Mouse (Mus musculus) midbrain, embryonic 11.5 days (tissue): ENCODE results near the gene Zkscan5. TPM values are rescaled to one million over a fixed set of nuclear protein-coding genes. Genes with fewer than 3 reads are reported as not detected.
"Not testable (repeated sequence)": the region's sequence is repeated elsewhere in the genome, so short reads cannot be mapped to it uniquely, and the experiment has no call there.

ENCODE experiments used
- ATAC-seq: fragments of 200-750 bp; cut with Nextera tagmentation; 2 replicates; pipeline ENCODE4 v1.8.0; 2017; ENCODE audit warnings: moderate TSS enrichment, moderate library complexity; ENCODE audit not compliant: low FRiP score
- DNase-seq: peaks from one replicate; pipeline ENCODE4 v3.0.0; 2015; ENCODE audit warnings: low spot score; ENCODE audit errors: missing footprints
- H3K27ac ChIP-seq: fragments of 300-500 bp; sonication (generic); 2 replicates; pipeline ENCODE4 v1.5.1; 2014; ENCODE audit warnings: low read depth, low read length
- H3K27me3 ChIP-seq: fragments of 300-500 bp; sonication (generic); 2 replicates; pipeline ENCODE4 v1.6.1; 2014; ENCODE audit warnings: mild to moderate bottlenecking, low read length, moderate library complexity, mixed read lengths; ENCODE audit not compliant: control insufficient read depth, insufficient read depth
- H3K36me3 ChIP-seq: fragments of 300-500 bp; sonication (generic); 2 replicates; pipeline ENCODE4 v1.6.1; 2014; ENCODE audit warnings: mild to moderate bottlenecking, low read length, moderate library complexity, mixed read lengths; ENCODE audit not compliant: control insufficient read depth, insufficient read depth
- H3K4me1 ChIP-seq: fragments of 300-500 bp; sonication (generic); 2 replicates; pipeline ENCODE4 v1.6.1; 2014; ENCODE audit warnings: low read length; ENCODE audit not compliant: control insufficient read depth, insufficient read depth
- H3K4me2 ChIP-seq: fragments of 300-500 bp; sonication (generic); 2 replicates; pipeline ENCODE4 v1.6.1; 2014; ENCODE audit warnings: mild to moderate bottlenecking, moderate library complexity
- H3K4me3 ChIP-seq: fragments of 300-500 bp; sonication (generic); 2 replicates; pipeline ENCODE4 v1.5.1; 2014; ENCODE audit warnings: low read depth, low read length
- H3K9ac ChIP-seq: fragments of 300-500 bp; sonication (generic); 2 replicates; pipeline ENCODE4 v1.6.1; 2014; ENCODE audit warnings: low read length
- H3K9me3 ChIP-seq: fragments of 300-500 bp; sonication (generic); 2 replicates; pipeline ENCODE4 v1.6.1; 2016; ENCODE audit warnings: low read length; ENCODE audit not compliant: control insufficient read depth
- WGBS: fragments of 180-500 bp; shearing (Covaris S2); extraction: QIAGEN DNeasy Blood & Tissue Kit; methylation state at CpG from one replicate; pipeline ENCODE4 v1.1.7; 2014; 5-methylcytosine and 5-hydroxymethylcytosine counted together
- polyA plus RNA-seq: library from polyadenylated mRNA; unstranded; fragments of >200 nt; fragmentation: Nextera tagmentation; extraction: Ambion mirVana; gene quantifications from 2 replicates; pipeline ENCODE4 v1.2.1, GENCODE M21; 2014

Gene Zkscan5
- polyA plus RNA-seq, 1 experiment from 2014 or later = 20.6 TPM

- no peak overlapping the region for H3K9ac ChIP-seq
- no peaks in the 10 kb centered on the region for H3K27me3 ChIP-seq
- ATAC-seq (no peak), DNase-seq (no peak)
- H3K4me2 ChIP-seq = no peak overlapping the region
- WGBS = 82% methylated on average over 5 of the region's 6 CpGs
- no peak overlapping the region for H3K27ac ChIP-seq
- H3K4me1 ChIP-seq = peaks cover 9% of the 10 kb centered on the region
- H3K9me3 ChIP-seq = no peaks in the 10 kb centered on the region
- peaks cover 6% of the 10 kb centered on the region; the same call in 1 of the 2 replicates for H3K36me3 ChIP-seq
- no peak overlapping the region for H3K4me3 ChIP-seq
These were observed 3.6 kb downstream of the Zkscan5 start for GRCm38 (mm10) chr5:145207954-145208353.

GRCm38 (mm10) chr5:145208391-145208790 is 4.0 kb downstream of the Zkscan5 start:
- ATAC-seq, H3K9ac ChIP-seq, H3K4me1 ChIP-seq, DNase-seq, H3K4me2 ChIP-seq, H3K27me3 ChIP-seq, H3K36me3 ChIP-seq, H3K4me3 ChIP-seq, H3K27ac ChIP-seq, H3K9me3 ChIP-seq: not testable (repeated sequence)
- WGBS = 48% methylated on average over 11 of the region's 11 CpGs

- ATAC-seq (no peak), DNase-seq (no peak)
- H3K9ac ChIP-seq = no peak overlapping the region
- H3K36me3 ChIP-seq = peaks cover 8% of the 10 kb centered on the region; the same call in 1 of the 2 replicates
- no peak overlapping the region for H3K27ac ChIP-seq
- no peaks in the 10 kb centered on the region for H3K9me3 ChIP-seq
- no peak overlapping the region for H3K4me3 ChIP-seq
- H3K27me3 ChIP-seq = no peaks in the 10 kb centered on the region
- no peak overlapping the region for H3K4me2 ChIP-seq
- H3K4me1 ChIP-seq = no peaks in the 10 kb centered on the region
- 95% methylated on average over 4 of the region's 4 CpGs for WGBS
These were observed 7.0 kb downstream of the Zkscan5 start for GRCm38 (mm10) chr5:145211340-145211739.

DNA sequence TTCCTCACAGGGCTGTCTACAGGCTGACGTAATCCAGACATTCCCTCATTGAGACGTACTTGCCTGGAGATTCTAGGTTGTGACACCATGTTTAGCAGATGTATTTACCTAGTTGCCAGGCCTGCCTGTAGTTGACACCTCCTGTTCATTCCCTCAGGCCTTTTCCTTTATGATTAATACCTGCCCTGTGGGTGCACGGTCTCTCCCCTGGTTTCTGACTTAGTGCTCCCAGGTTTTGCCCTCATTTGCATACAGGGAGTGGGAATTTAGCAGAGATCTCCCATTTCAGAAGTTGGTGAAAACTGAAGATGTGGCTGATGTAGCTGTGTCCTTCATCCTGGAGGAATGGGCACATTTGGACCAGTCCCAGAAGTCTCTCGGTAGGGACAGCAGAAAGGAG is 7.9 kb downstream of the Zkscan5 start:
- Histone ChIP-seq H3K27me3 (no peaks in the 10 kb centered on the region), H3K4me2 (no peak overlapping the region), H3K36me3 (peaks cover 8% of the 10 kb centered on the region; the same call in 1 of the 2 replicates), H3K27ac (no peak overlapping the region), H3K4me1 (no peaks in the 10 kb centered on the region), H3K4me3 (no peak overlapping the region), H3K9me3 (no peaks in the 10 kb centered on the region), H3K9ac (no peak overlapping the region)
- 92% methylated on average over 4 of the region's 4 CpGs for WGBS
- no peak for ATAC-seq
- no peak for DNase-seq

GRCm38 (mm10) chr5:145213505-145213904 is 9.1 kb downstream of the Zkscan5 start:
- Histone ChIP-seq H3K9ac (no peak overlapping the region), H3K36me3 (peaks cover 10% of the 10 kb centered on the region), H3K4me3 (no peak overlapping the region), H3K4me2 (no peak overlapping the region), H3K27me3 (no peaks in the 10 kb centered on the region), H3K9me3 (no peaks in the 10 kb centered on the region), H3K27ac (no peak overlapping the region), H3K4me1 (no peaks in the 10 kb centered on the region)
- no peak for DNase-seq
- 92% methylated on average over 3 of the region's 3 CpGs for WGBS
- no peak for ATAC-seq

DNA sequence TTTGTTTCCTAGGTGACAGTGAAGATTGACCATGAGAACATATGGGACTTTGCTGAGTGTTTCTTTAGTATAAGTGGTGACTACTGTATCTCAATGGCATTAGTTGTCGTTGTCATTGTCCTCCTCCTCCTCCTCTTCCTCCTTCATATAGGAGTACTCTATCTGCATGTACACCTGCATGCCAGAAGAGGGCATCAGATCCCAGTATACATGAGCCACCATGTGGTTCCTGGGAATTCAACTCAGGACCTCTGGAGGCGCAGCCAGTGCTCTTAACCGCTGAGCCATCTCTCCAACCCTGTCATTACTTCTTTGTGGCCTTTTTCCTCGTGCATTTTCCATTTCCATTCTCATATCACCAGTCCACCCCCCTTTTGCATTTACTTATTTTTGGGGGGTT is 10.3 kb downstream of the Zkscan5 start:
- Histone ChIP-seq H3K4me1 (no peaks in the 10 kb centered on the region), H3K9ac (no peak overlapping the region), H3K27me3 (no peaks in the 10 kb centered on the region), H3K4me3 (no peak overlapping the region), H3K4me2 (no peak overlapping the region), H3K36me3 (peaks cover 13% of the 10 kb centered on the region), H3K9me3 (no peaks in the 10 kb centered on the region), H3K27ac (no peak overlapping the region)
- ATAC-seq (no peak), DNase-seq (no peak)
- WGBS = 66% methylated on average over 4 of the region's 4 CpGs

DNA sequence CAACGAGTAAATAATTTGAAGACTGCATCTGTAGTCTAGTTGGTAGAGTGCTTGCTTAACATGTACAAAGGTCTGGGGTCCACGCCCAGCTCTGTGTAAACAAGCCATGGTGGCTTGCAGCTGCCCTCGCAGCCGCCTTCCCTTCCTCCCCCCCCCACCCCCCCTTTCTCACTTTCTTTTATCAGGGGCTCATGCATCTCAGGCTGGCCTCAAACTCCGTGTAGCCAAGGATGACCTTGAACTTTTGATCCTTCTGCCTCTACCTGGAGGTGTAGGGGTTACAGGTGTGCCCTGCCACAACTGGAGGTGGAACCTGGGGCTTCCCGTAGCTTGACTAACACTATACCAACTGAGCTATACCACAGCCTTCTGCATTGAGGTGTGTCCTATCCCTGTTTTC is 13.4 kb downstream of the Zkscan5 start:
- H3K27ac ChIP-seq = no peak overlapping the region
- 90% methylated on average over 6 of the region's 6 CpGs for WGBS
- H3K4me1 ChIP-seq = no peaks in the 10 kb centered on the region
- no peak overlapping the region for H3K4me2 ChIP-seq
- peaks cover 16% of the 10 kb centered on the region for H3K36me3 ChIP-seq
- DNase-seq (no peak), ATAC-seq (no peak)
- no peak overlapping the region for H3K4me3 ChIP-seq
- H3K27me3 ChIP-seq = no peaks in the 10 kb centered on the region
- H3K9me3 ChIP-seq = no peaks in the 10 kb centered on the region
- H3K9ac ChIP-seq = no peak overlapping the region

DNA sequence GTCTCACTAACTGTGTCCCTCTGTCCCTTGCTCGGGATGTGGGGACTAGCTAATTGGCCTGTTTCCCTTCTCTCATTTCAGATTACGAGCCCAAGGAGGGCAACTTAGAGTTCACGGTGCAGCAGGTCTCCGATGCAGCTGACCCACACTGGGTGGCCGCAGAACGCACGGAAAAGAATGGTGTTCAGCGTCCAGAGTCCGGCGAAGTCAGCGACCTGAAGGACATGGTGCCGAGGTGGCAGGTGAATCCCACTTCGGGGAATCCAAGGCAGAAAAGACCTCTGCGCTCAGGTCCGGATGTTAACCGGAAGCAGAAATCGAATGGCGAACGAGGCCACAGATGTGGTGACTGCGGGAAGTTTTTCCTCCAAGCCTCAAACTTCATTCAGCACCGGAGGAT is 13.8 kb downstream of the Zkscan5 start:
- no peaks in the 10 kb centered on the region for H3K27me3 ChIP-seq
- H3K4me2 ChIP-seq = no peak overlapping the region
- no peaks in the 10 kb centered on the region for H3K4me1 ChIP-seq
- no peak overlapping the region for H3K27ac ChIP-seq
- 95% methylated on average over 21 of the region's 21 CpGs for WGBS
- H3K4me3 ChIP-seq = no peak overlapping the region
- peaks cover 16% of the 10 kb centered on the region for H3K36me3 ChIP-seq
- no peak overlapping the region for H3K9ac ChIP-seq
- DNase-seq (no peak), ATAC-seq (no peak)
- no peaks in the 10 kb centered on the region for H3K9me3 ChIP-seq

DNA sequence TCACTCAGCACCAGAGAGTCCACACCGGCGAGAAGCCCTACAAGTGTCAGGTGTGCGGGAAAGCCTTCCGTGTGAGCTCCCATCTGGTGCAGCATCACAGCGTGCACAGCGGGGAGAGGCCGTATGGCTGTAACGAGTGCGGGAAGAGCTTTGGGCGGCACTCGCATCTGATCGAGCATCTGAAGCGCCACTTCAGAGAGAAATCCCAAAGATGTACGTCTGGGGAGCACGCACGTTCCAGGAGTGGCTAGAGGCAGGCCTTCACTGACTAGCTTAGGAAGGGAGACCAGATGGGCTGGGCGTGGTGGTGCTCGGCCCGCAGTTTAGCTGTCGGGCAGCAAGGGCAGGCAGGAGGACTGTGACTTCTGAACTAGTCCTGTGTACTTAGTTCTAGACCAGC is 14.3 kb downstream of the Zkscan5 start:
- Histone ChIP-seq H3K27me3 (no peaks in the 10 kb centered on the region), H3K36me3 (peaks cover 16% of the 10 kb centered on the region), H3K4me2 (no peak overlapping the region), H3K4me3 (no peak overlapping the region), H3K27ac (no peak overlapping the region), H3K4me1 (no peaks in the 10 kb centered on the region), H3K9ac (no peak overlapping the region), H3K9me3 (no peaks in the 10 kb centered on the region)
- DNase-seq = no peak
- WGBS = 96% methylated on average over 20 of the region's 20 CpGs
- ATAC-seq = no peak

DNA sequence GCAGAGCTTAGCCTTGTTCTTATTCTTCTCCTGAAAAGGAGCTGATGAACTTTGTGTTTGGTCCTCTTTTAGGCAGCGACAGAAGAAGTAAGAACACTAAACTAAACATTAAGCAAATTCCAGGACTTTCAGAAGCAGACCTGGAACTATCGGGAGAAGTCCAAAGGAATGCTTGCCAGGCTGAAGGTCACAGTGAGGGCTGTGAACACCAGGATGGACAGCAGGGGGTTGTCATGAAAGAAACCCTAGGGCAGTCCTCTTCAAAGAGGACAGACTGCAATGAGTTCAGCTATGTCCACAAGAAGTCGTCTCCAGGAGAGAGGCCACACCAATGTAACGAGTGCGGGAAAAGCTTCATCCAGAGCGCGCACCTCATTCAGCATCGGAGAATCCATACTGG is 15.6 kb downstream of the Zkscan5 start:
- DNase-seq = no peak

More for the DNA sequence above, 15.6 kb downstream of the Zkscan5 start:
- H3K9me3 ChIP-seq = no peaks in the 10 kb centered on the region
- H3K4me2 ChIP-seq = no peak overlapping the region
- WGBS = 93% methylated on average over 8 of the region's 8 CpGs
- H3K27ac ChIP-seq = no peak overlapping the region
- H3K4me1 ChIP-seq = no peaks in the 10 kb centered on the region
- no peaks in the 10 kb centered on the region for H3K27me3 ChIP-seq
- no peak for ATAC-seq
- H3K4me3 ChIP-seq = no peak overlapping the region
- no peak overlapping the region for H3K9ac ChIP-seq
- H3K36me3 ChIP-seq = peaks cover 14% of the 10 kb centered on the region
